Mouse (Mus musculus) erythroblast, embryonic 14.5 days (primary cell): ENCODE data around the gene Pphln1.

ENCODE experiments used
- GATA1 ChIP-seq: IDR thresholded peaks from 2 replicates; pipeline ENCODE4 v1.6.1; 2012; ENCODE audit warnings: low read length, inconsistent platforms, mixed read lengths
- TAL1 ChIP-seq: IDR thresholded peaks from 3 replicates; pipeline ENCODE4 v1.6.1; 2012; ENCODE audit warnings: low read length, inconsistent platforms, mixed read lengths

DNA sequence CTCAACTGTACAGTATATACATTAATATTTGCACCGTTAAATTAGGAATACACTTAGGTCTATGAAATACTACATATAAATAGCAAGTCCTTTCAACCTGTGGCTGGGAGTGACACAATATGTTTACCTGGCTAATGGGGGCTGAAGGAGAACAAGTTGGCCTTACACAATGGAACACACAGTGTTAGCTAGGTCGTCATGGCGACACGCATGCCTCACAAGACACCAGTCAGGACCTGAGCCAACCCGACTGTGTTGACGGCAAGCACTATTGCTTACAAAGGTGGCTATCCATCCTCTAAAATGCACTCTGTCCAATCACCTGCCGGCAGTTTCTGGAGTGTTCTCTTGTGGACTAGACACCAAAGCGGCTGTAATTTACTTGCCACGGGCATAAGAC is 101.7 kb downstream of the Pphln1 start:
- TF ChIP-seq TAL1 (no peak), GATA1 (no peak)
